Mouse (Mus musculus) hindbrain, embryonic 11.5 days (tissue): ENCODE measurements around the gene Fhit. TPM values are rescaled to one million over a fixed set of nuclear protein-coding genes. Genes with fewer than 3 reads are reported as not detected.

Experiments used
- ATAC-seq: fragments of 200-750 bp; cut with Nextera tagmentation; 2 replicates; pipeline ENCODE4 v1.8.0; 2017; ENCODE audit warnings: mild to moderate bottlenecking, moderate TSS enrichment, moderate library complexity; ENCODE audit not compliant: low FRiP score
- DNase-seq: peaks from one replicate; pipeline ENCODE4 v3.0.0-alpha.2; 2015; ENCODE audit warnings: low spot score
- H3K27ac ChIP-seq: fragments of 300-500 bp; sonication (generic); 2 replicates; pipeline ENCODE4 v1.5.1; 2014; ENCODE audit warnings: mild to moderate bottlenecking, low read depth, low read length
- H3K27me3 ChIP-seq: fragments of 300-500 bp; sonication (generic); 2 replicates; pipeline ENCODE4 v1.6.1; 2014; ENCODE audit warnings: mild to moderate bottlenecking, low read length, moderate library complexity, mixed read lengths; ENCODE audit not compliant: control insufficient read depth, insufficient read depth
- H3K36me3 ChIP-seq: fragments of 300-500 bp; sonication (generic); 2 replicates; pipeline ENCODE4 v1.6.1; 2014; ENCODE audit warnings: mild to moderate bottlenecking, low read length, moderate library complexity, mixed read lengths; ENCODE audit not compliant: control insufficient read depth, insufficient read depth
- H3K4me1 ChIP-seq: fragments of 300-500 bp; sonication (generic); replicated peaks from 2 replicates; pipeline ENCODE4 v1.6.1; 2014; ENCODE audit warnings: low read length, mixed read lengths; ENCODE audit not compliant: control insufficient read depth, insufficient read depth
- H3K4me2 ChIP-seq: fragments of 300-500 bp; sonication (generic); replicated peaks from 2 replicates; pipeline ENCODE4 v1.6.1; 2014; ENCODE audit warnings: mild to moderate bottlenecking, low read depth, low read length
- H3K4me3 ChIP-seq: fragments of 300-500 bp; sonication (generic); 2 replicates; pipeline ENCODE4 v1.5.1; 2014; ENCODE audit warnings: low read depth, low read length
- H3K9ac ChIP-seq: fragments of 300-500 bp; sonication (generic); 2 replicates; pipeline ENCODE4 v1.6.1; 2014; ENCODE audit warnings: low read depth, low read length
- H3K9me3 ChIP-seq: fragments of 300-500 bp; sonication (generic); 2 replicates; pipeline ENCODE4 v1.6.1; 2016; ENCODE audit warnings: low read length; ENCODE audit not compliant: control insufficient read depth
- WGBS: fragments of 180-500 bp; shearing (Covaris S2); extraction: QIAGEN DNeasy Blood & Tissue Kit; methylation state at CpG from one replicate; pipeline ENCODE4 v1.1.7; 2014; 5-methylcytosine and 5-hydroxymethylcytosine counted together
- polyA plus RNA-seq: library from polyadenylated mRNA; unstranded; fragments of >200 nt; fragmentation: Nextera tagmentation; extraction: Ambion mirVana; gene quantifications from 2 replicates; pipeline ENCODE4 v1.2.1, GENCODE M21; 2014

The Fhit gene
- polyA plus RNA-seq, 1 experiment from 2014 or later, result 5.0 TPM

DNA sequence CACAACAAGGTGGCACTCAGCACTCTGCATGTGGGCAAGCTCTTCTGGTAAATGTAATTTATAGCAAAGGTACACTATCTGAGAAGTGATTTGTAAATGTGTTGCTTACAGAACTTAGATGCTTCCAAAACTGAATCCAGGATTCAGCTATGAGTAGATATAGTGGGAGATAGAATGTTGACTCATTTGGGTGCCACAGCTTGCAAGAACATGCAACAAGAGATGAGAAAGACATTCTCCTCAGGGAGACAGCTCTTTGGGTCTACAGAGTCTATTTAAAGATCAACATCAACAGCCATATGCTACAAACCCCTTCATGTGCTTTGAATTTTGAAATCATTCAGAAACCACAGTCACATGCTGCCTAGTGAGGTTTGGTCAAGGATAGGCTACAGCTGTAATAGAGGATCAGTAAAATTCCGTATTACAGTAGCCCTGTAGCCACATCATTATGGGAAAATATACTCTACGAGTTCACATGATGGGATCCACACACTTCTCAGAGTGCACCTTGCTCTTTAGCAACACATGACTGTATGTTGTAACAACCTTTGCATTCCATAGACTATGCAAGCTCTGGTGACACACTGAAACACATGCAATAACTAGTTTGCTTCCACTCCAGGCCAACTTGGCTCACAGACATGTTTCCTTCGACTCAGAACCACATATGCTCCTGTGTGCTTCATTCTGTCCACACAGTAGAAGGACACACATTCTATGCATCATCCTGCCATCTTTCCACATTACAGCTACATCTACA lies 678.8 kb downstream of the Fhit start:
- no peak overlapping the region for H3K27ac ChIP-seq
- no peak overlapping the region for H3K9ac ChIP-seq
- no peak for DNase-seq
- H3K4me1 ChIP-seq, result no peaks in the 10 kb centered on the region
- 88% methylated on average over 3 of the region's 3 CpGs for WGBS
- H3K9me3 ChIP-seq, result no peaks in the 10 kb centered on the region
- H3K4me3 ChIP-seq, result no peak overlapping the region
- H3K36me3 ChIP-seq, result no peaks in the 10 kb centered on the region
- no peak for ATAC-seq
- H3K4me2 ChIP-seq, result no peak overlapping the region
- H3K27me3 ChIP-seq, result no peaks in the 10 kb centered on the region

DNA sequence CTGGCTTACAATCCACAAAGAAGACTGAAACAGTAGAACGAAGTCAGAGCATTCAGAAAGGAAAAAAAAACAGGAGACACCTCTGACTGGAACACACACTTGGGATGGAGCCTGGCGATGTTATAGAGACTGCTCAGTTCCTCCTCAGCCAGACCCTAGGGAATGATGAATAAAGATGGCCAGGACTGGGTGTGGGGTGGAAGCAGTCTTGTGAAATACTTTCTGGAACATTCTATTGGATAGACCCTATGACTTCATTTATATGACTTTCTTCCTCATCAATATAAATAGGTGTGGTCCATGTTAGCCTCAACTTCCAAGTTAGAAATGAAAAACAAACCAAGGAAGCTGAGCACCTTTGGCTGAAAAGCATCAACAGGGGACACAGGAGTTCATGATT lies 680.5 kb downstream of the Fhit start:
- DNase-seq, result no peak
- H3K4me2 ChIP-seq, result no peak overlapping the region
- H3K9ac ChIP-seq, result no peak overlapping the region
- H3K27me3 ChIP-seq, result no peaks in the 10 kb centered on the region
- H3K4me3 ChIP-seq, result no peak overlapping the region
- H3K36me3 ChIP-seq, result no peaks in the 10 kb centered on the region
- ATAC-seq, result no peak
- no peaks in the 10 kb centered on the region for H3K9me3 ChIP-seq
- H3K27ac ChIP-seq, result no peak overlapping the region
- 61% methylated on average over 2 of the region's 2 CpGs for WGBS
- no peaks in the 10 kb centered on the region for H3K4me1 ChIP-seq

DNA sequence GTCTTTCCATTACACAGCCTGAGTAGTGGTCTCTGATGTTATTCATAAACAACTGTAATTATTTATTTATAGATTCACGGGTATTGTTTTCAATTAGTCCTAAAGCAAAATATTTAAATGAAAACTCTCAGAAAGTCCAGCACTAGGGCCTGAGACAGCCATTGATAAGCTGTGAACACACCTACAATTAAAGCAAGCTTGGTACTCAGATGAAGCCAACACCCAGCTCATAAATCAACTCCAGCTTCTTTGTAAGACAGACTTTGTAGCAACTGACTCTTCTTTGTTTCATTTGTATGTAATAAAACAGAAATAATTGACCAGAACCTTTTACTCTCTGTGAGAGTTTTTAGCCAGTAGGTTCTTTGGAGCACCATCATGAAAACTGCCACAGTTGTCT lies 681.2 kb downstream of the Fhit start:
- no peaks in the 10 kb centered on the region for H3K36me3 ChIP-seq
- H3K4me2 ChIP-seq, result no peak overlapping the region
- H3K9ac ChIP-seq, result no peak overlapping the region
- WGBS, result 83% methylated on average over 1 of the region's 1 CpGs
- H3K27me3 ChIP-seq, result no peaks in the 10 kb centered on the region
- H3K27ac ChIP-seq, result no peak overlapping the region
- H3K4me1 ChIP-seq, result no peaks in the 10 kb centered on the region
- no peaks in the 10 kb centered on the region for H3K9me3 ChIP-seq
- ATAC-seq, result no peak
- H3K4me3 ChIP-seq, result no peak overlapping the region
- no peak for DNase-seq

DNA sequence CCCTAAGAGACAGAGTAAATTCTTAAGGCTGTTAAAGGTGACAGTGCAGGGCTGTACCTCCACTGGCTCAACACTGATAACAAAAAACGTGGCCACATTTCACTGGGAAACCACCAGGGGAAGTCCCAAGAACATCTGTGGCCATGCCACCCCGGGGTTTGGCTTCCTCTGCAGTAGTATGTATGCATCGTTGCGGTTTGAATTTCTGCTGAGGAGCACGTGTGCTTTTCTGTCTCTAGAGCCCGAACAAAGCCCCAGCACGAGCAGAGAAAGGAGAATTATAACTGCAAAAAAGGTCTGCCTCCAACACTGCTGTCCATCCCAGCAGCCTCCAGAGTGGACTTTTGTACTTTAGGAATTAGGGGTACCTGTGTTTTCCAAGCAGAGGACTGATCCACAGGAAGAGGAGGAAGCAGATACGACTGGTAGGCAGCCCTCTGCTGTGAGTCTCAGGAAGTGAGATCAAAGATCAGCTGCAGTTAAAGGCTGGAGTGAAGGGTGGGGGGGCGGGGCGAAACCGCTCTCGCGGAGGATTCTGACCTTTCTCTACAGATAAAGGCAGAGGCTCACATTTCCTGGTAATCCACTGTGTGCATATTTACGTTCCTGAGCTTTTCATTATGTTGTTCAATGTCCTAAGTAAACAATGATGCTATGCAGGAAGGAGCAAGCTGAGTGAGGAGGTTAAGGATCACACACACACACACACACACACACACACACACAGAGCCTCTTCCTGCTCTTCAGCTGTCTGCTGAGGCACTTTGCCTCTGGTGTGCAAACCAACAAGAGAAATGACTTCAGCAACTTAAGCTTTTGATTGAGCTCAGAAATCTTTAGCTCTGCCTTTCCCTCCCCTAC lies 708.6 kb downstream of the Fhit start:
- H3K36me3 ChIP-seq, result no peaks in the 10 kb centered on the region
- H3K4me2 ChIP-seq, result peak overlapping the region; percentile 2
- no peak overlapping the region; the same call in 1 of the 2 replicates for H3K9ac ChIP-seq
- no peaks in the 10 kb centered on the region for H3K27me3 ChIP-seq
- no peaks in the 10 kb centered on the region for H3K9me3 ChIP-seq
- WGBS, result 19% methylated on average over 14 of the region's 14 CpGs
- ATAC-seq (peak; percentile 88), DNase-seq (peak; percentile 43)
- no peak overlapping the region for H3K4me3 ChIP-seq
- H3K27ac ChIP-seq, result no peak overlapping the region
- no peaks in the 10 kb centered on the region for H3K4me1 ChIP-seq

DNA sequence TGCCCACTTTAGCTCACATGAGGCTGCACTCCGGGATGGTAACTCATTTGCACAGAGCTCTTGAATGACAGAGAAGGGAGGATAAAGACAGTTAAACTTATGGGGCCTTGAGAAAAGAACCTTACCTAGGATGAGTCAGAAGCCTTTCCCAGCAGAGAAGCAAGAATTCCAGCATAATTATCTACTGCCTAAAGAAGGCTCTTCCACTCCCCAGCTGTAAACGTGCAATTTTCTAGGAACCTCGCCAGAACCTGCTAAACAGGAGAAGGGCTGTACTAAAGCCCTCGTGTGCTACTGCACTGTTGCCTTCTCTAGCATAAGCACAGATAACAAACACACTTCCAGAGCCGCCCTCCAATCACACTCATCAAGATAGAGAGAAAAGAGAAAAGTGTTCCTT lies 709.6 kb downstream of the Fhit start:
- 88% methylated on average over 5 of the region's 5 CpGs for WGBS
- Histone ChIP-seq H3K36me3 (no peaks in the 10 kb centered on the region), H3K4me3 (no peak overlapping the region), H3K9me3 (no peaks in the 10 kb centered on the region), H3K4me2 (no peak overlapping the region), H3K27ac (no peak overlapping the region), H3K27me3 (no peaks in the 10 kb centered on the region), H3K9ac (no peak overlapping the region), H3K4me1 (no peaks in the 10 kb centered on the region)
- ATAC-seq (no peak), DNase-seq (no peak)

DNA sequence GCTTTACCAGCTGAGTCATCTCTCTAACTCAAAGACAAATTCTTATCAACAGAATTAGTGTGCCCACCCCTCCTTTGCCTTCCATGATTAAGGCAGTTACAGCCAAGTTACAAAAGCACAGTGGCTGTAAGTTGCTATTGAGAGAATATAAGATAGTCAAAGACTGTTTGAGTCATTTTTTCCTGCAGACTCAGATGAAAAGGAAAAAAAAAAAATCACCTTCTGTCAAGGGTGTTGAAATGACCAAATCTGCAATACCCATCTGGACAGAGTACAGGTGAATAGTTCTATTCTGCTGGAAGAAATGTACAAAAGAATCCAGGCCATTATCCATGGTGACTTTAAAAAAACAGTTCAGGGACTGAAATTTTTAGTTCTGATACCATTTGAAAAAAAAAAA lies 716.5 kb downstream of the Fhit start:
- H3K4me2 ChIP-seq, result no peak overlapping the region
- H3K9ac ChIP-seq, result no peak overlapping the region
- no peaks in the 10 kb centered on the region for H3K36me3 ChIP-seq
- H3K27me3 ChIP-seq, result no peaks in the 10 kb centered on the region
- no peaks in the 10 kb centered on the region for H3K4me1 ChIP-seq
- no peak overlapping the region for H3K27ac ChIP-seq
- ATAC-seq, result no peak
- no peak overlapping the region for H3K4me3 ChIP-seq
- H3K9me3 ChIP-seq, result no peaks in the 10 kb centered on the region
- no peak for DNase-seq

DNA sequence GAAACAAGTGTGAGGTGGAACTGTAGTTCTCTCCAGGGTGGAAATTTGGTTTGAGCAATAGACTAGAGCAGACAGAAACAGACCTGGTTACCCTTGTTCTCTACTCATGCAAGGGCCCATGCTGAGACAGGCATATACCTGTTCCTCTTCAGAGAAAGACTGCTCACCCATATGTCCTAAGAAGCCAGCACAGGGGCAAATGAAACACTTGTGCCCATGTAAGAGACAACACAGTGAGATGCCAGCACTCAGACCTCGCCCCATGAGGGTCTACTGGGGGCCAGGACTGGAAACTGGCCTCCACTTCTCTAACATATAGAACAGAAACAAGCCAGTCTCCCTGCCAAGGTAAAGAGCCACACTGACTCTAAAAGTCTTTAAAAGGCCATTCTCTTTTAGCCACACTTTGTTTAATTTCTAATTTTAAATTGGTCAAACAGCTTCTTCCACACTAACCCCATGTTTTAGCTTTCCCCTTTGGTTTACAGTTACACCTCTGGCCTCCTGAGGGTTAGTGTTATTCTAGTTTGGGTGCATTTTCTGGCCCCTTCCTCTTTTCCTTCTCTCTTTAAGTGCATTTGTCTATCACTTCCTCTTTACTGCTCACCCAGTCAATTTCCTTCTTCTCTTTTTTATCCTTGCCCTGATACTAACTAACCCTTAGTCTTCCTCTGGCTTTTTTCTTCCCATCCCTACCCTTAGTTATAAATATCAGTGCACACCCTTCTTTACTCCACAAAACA lies 722.7 kb downstream of the Fhit start:
- Histone ChIP-seq H3K4me1 (no peaks in the 10 kb centered on the region), H3K36me3 (no peaks in the 10 kb centered on the region), H3K4me3 (no peak overlapping the region), H3K27ac (no peak overlapping the region), H3K4me2 (no peak overlapping the region), H3K9ac (no peak overlapping the region), H3K27me3 (no peaks in the 10 kb centered on the region), H3K9me3 (no peaks in the 10 kb centered on the region)
- DNase-seq, result no peak
- no peak for ATAC-seq
- 68% methylated on average over 1 of the region's 1 CpGs for WGBS

DNA sequence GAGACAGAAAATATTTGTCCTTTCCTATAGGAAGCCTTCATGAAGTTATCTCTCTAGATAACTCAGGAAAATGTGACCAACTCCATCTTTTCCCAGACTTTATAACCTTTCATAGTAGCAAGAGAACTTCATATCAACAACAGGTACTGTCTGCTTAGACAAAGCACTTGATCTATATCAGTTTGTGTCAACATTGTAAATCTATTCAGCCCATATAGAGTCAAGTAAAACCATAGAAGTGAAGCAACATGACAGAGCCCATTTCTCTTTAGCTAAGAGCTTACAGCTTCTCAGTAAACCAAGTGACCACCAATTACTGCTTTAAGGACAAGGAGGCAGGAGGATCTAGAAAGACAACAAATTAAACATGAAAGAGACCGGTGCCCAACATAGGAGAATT lies 725.6 kb downstream of the Fhit start:
- Histone ChIP-seq H3K27me3 (no peaks in the 10 kb centered on the region), H3K36me3 (no peaks in the 10 kb centered on the region), H3K4me3 (no peak overlapping the region), H3K4me2 (no peak overlapping the region), H3K4me1 (no peaks in the 10 kb centered on the region), H3K9ac (no peak overlapping the region), H3K27ac (no peak overlapping the region), H3K9me3 (no peaks in the 10 kb centered on the region)
- ATAC-seq (no peak), DNase-seq (no peak)
- 92% methylated on average over 1 of the region's 1 CpGs for WGBS
